Mouse (Mus musculus) midbrain, embryonic 11.5 days (tissue): ENCODE results near the gene Colq. TPM values are rescaled to one million over a fixed set of nuclear protein-coding genes. Genes with fewer than 3 reads are reported as not detected.

Experiments
- ATAC-seq: fragments of 200-750 bp; cut with Nextera tagmentation; 2 replicates; pipeline ENCODE4 v1.8.0; 2017; ENCODE audit warnings: moderate TSS enrichment, moderate library complexity; ENCODE audit not compliant: low FRiP score
- DNase-seq: peaks from one replicate; pipeline ENCODE4 v3.0.0; 2015; ENCODE audit warnings: low spot score; ENCODE audit errors: missing footprints
- H3K27ac ChIP-seq: fragments of 300-500 bp; sonication (generic); 2 replicates; pipeline ENCODE4 v1.5.1; 2014; ENCODE audit warnings: low read depth, low read length
- H3K27me3 ChIP-seq: fragments of 300-500 bp; sonication (generic); 2 replicates; pipeline ENCODE4 v1.6.1; 2014; ENCODE audit warnings: mild to moderate bottlenecking, low read length, moderate library complexity, mixed read lengths; ENCODE audit not compliant: control insufficient read depth, insufficient read depth
- H3K36me3 ChIP-seq: fragments of 300-500 bp; sonication (generic); 2 replicates; pipeline ENCODE4 v1.6.1; 2014; ENCODE audit warnings: mild to moderate bottlenecking, low read length, moderate library complexity, mixed read lengths; ENCODE audit not compliant: control insufficient read depth, insufficient read depth
- H3K4me1 ChIP-seq: fragments of 300-500 bp; sonication (generic); 2 replicates; pipeline ENCODE4 v1.6.1; 2014; ENCODE audit warnings: low read length; ENCODE audit not compliant: control insufficient read depth, insufficient read depth
- H3K4me2 ChIP-seq: fragments of 300-500 bp; sonication (generic); 2 replicates; pipeline ENCODE4 v1.6.1; 2014; ENCODE audit warnings: mild to moderate bottlenecking, moderate library complexity
- H3K4me3 ChIP-seq: fragments of 300-500 bp; sonication (generic); 2 replicates; pipeline ENCODE4 v1.5.1; 2014; ENCODE audit warnings: low read depth, low read length
- H3K9ac ChIP-seq: fragments of 300-500 bp; sonication (generic); 2 replicates; pipeline ENCODE4 v1.6.1; 2014; ENCODE audit warnings: low read length
- H3K9me3 ChIP-seq: fragments of 300-500 bp; sonication (generic); 2 replicates; pipeline ENCODE4 v1.6.1; 2016; ENCODE audit warnings: low read length; ENCODE audit not compliant: control insufficient read depth
- WGBS: fragments of 180-500 bp; shearing (Covaris S2); extraction: QIAGEN DNeasy Blood & Tissue Kit; methylation state at CpG from one replicate; pipeline ENCODE4 v1.1.7; 2014; 5-methylcytosine and 5-hydroxymethylcytosine counted together
- polyA plus RNA-seq: library from polyadenylated mRNA; unstranded; fragments of >200 nt; fragmentation: Nextera tagmentation; extraction: Ambion mirVana; gene quantifications from 2 replicates; pipeline ENCODE4 v1.2.1, GENCODE M21; 2014

Gene Colq
- polyA plus RNA-seq, 1 experiment from 2014 or later, result 0.04 TPM

DNA sequence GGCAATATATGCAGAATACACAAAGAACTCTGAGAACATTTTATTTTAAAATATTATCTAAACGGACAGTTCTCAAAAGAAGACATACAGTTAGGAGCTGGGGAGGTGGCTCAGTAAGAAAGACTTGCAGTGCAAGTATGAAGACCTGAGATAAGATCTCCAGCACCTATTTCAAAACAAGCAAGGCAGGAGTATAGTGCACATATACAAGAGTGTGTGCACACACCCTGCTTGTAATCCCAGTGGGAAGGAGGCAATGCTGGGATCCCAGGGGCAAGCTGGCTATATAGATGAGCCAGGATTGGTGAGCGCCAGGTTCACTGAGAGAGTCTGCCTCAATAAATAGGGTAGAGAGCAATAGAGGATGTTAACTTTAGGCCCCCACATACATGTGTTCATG is 75.2 kb downstream of the Colq start:
- WGBS, result 90% methylated on average over 2 of the region's 2 CpGs
- Histone ChIP-seq H3K4me3 (no peak overlapping the region), H3K9me3 (no peaks in the 10 kb centered on the region; the same call in 1 of the 2 replicates), H3K36me3 (no peaks in the 10 kb centered on the region), H3K9ac (no peak overlapping the region), H3K27ac (no peak overlapping the region), H3K27me3 (no peaks in the 10 kb centered on the region), H3K4me1 (no peaks in the 10 kb centered on the region), H3K4me2 (no peak overlapping the region)
- ATAC-seq (no peak), DNase-seq (no peak)

DNA sequence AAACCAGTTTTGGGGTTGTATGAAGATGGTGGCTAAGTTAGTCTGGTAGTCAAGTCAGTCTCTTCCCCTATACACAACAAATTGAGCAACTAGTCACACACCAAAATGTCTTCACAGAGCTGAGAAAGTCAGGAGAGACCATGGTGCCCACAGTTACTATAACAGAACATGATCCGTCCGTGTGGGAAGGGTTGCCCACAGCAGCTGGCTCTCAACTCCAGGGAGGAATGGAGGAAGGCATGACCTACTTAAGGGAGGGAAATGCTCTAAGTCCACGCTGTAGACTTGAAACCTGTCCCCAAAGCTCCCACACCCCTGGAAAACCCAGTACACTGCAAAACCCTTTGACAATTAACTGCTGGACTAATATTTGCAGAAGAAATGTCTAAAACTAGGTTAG is 80.8 kb downstream of the Colq start:
- Histone ChIP-seq H3K4me2 (no peak overlapping the region), H3K4me1 (no peaks in the 10 kb centered on the region), H3K4me3 (no peak overlapping the region), H3K36me3 (peaks cover 26% of the 10 kb centered on the region), H3K9ac (no peak overlapping the region), H3K27me3 (no peaks in the 10 kb centered on the region), H3K9me3 (no peaks in the 10 kb centered on the region; the same call in 1 of the 2 replicates), H3K27ac (no peak overlapping the region)
- no peak for DNase-seq
- WGBS, result 82% methylated on average over 3 of the region's 3 CpGs
- no peak for ATAC-seq

DNA sequence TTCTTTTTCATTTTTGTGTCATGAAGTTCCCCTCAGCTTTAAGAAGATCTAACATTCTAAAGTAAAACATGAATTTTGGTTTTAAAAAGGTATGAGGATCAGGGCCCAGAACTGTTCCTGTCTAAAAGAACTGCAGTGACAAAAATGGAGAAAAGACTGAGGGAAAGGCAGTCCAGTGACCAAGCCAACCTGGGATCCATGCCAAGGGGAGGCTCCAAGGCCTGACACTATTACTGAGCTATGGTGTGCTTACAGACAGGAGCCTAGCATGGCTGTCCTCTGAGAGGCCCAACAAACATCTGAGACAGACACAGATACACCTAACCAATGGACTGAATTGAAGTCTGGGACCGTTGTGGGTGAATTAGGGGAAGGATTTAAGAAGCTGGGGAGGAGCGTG is 81.2 kb downstream of the Colq start:
- H3K9me3 ChIP-seq, result no peaks in the 10 kb centered on the region; the same call in 1 of the 2 replicates
- peaks cover 30% of the 10 kb centered on the region for H3K36me3 ChIP-seq
- ATAC-seq (no peak), DNase-seq (no peak)
- no peak overlapping the region for H3K9ac ChIP-seq
- H3K4me1 ChIP-seq, result no peaks in the 10 kb centered on the region
- no peak overlapping the region for H3K27ac ChIP-seq
- no peaks in the 10 kb centered on the region for H3K27me3 ChIP-seq
- WGBS, result 96% methylated on average over 2 of the region's 2 CpGs
- H3K4me3 ChIP-seq, result no peak overlapping the region
- H3K4me2 ChIP-seq, result no peak overlapping the region

GRCm38 (mm10) chr14:31506456-31506855 is 84.7 kb downstream of the Colq start:
- H3K36me3 ChIP-seq, result peaks cover 46% of the 10 kb centered on the region
- H3K4me3 ChIP-seq, result no peak overlapping the region
- WGBS, result 97% methylated on average over 6 of the region's 6 CpGs
- no peaks in the 10 kb centered on the region for H3K4me1 ChIP-seq
- H3K27ac ChIP-seq, result no peak overlapping the region
- H3K27me3 ChIP-seq, result no peaks in the 10 kb centered on the region
- DNase-seq (no peak), ATAC-seq (no peak)
- H3K9ac ChIP-seq, result no peak overlapping the region
- no peak overlapping the region for H3K4me2 ChIP-seq
- H3K9me3 ChIP-seq, result no peaks in the 10 kb centered on the region

DNA sequence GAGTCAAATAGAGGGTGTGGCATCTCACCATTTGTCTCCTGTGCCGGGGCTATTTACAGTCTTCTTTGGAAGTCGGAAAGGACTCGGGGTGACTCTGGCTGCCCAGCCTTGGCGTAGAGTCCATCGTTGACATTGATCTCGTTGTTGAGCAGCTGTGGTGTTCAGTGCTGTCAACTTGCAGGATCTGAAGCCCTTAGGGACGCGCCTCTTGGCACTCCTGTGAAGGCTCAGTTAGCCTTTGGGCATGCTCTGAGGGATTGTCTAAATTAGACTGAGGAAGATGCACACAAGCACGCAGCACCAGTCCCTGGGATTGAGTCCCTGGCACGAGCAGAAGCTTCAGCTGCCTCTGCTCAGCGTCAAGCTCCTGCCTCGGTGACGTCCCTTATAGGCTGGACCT is 87.7 kb downstream of the Colq start:
- H3K9ac ChIP-seq, result no peak overlapping the region
- no peak overlapping the region for H3K4me3 ChIP-seq
- DNase-seq (no peak), ATAC-seq (no peak)
- H3K4me1 ChIP-seq, result no peaks in the 10 kb centered on the region
- no peak overlapping the region for H3K27ac ChIP-seq
- no peaks in the 10 kb centered on the region for H3K9me3 ChIP-seq
- H3K36me3 ChIP-seq, result peaks cover 36% of the 10 kb centered on the region
- 93% methylated on average over 13 of the region's 13 CpGs for WGBS
- H3K27me3 ChIP-seq, result no peaks in the 10 kb centered on the region
- no peak overlapping the region for H3K4me2 ChIP-seq

GRCm38 (mm10) chr14:31499526-31499925 is 91.6 kb downstream of the Colq start:
- WGBS, result 90% methylated on average over 1 of the region's 1 CpGs
- Histone ChIP-seq H3K4me2 (no peak overlapping the region), H3K4me3 (no peak overlapping the region), H3K4me1 (peaks cover 14% of the 10 kb centered on the region), H3K9me3 (no peaks in the 10 kb centered on the region), H3K9ac (no peak overlapping the region), H3K27me3 (no peaks in the 10 kb centered on the region), H3K36me3 (peaks cover 13% of the 10 kb centered on the region), H3K27ac (no peak overlapping the region)
- ATAC-seq, result no peak
- no peak for DNase-seq

- Histone ChIP-seq H3K4me1 (peaks cover 21% of the 10 kb centered on the region), H3K36me3 (no peaks in the 10 kb centered on the region; the same call in 1 of the 2 replicates), H3K27me3 (no peaks in the 10 kb centered on the region), H3K27ac (no peak overlapping the region), H3K4me2 (peak overlapping the region; percentile 94), H3K9ac (peak overlapping the region; percentile 92), H3K9me3 (no peaks in the 10 kb centered on the region), H3K4me3 (peak overlapping the region; percentile 92)
- WGBS, result 62% methylated on average over 7 of the region's 7 CpGs
- no peak for ATAC-seq
- DNase-seq, result no peak
Observed at GRCm38 (mm10) chr14:31496241-31496646, 94.9 kb downstream of the Colq start.

DNA sequence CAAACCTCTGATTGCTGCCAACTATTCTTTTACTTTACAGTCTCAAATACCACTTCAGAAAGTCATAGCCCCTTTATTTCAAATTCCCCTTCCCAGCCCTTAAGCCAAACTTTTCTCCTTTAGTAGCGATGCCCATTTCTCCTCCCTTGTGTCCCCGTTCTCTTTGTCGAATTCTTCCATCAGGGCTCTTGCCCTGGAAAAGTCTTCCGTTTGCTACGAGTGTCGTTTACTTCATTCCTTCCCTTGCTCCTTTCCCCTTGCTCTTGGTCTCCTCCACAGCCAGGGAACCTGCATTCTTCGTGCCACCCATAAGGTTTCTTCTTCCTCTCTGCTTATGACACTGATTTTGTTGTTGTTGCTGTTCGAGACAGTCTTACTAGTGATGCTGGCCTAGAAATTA is 95.6 kb downstream of the Colq start:
- Histone ChIP-seq H3K4me1 (peaks cover 21% of the 10 kb centered on the region), H3K36me3 (no peaks in the 10 kb centered on the region; the same call in 1 of the 2 replicates), H3K27ac (no peak overlapping the region; the same call in 1 of the 2 replicates), H3K9me3 (no peaks in the 10 kb centered on the region), H3K4me3 (peak overlapping the region; percentile 92), H3K27me3 (no peaks in the 10 kb centered on the region), H3K9ac (peak overlapping the region; percentile 92), H3K4me2 (peak overlapping the region; percentile 94)
- 11% methylated on average over 8 of the region's 8 CpGs for WGBS
- ATAC-seq, result no peak
- DNase-seq, result peak; percentile 86

- ATAC-seq (peak; percentile 94), DNase-seq (peak; percentile 97)
- WGBS, result under 1% methylated on average over 48 of the region's 49 CpGs
- Histone ChIP-seq H3K9ac (peak within 1 kb of the TSS; percentile 92), H3K27me3 (no peaks in the 10 kb centered on the region), H3K36me3 (no peaks in the 10 kb centered on the region; the same call in 1 of the 2 replicates), H3K4me1 (peaks cover 21% of the 10 kb centered on the region), H3K4me3 (peak within 1 kb of the TSS; percentile 92), H3K9me3 (no peaks in the 10 kb centered on the region), H3K27ac (peak within 1 kb of the TSS; percentile 79), H3K4me2 (peak within 1 kb of the TSS; percentile 94)
Observed at GRCm38 (mm10) chr14:31494975-31495455, 96.1 kb downstream of the Colq start, which contains the start of gene Mettl6. Gene Mettl6 (minus strand): TSS chr14:31495040.
